Mouse (Mus musculus): ENCODE results near the gene Dnajc4.
A peak's percentile ranks its signal among the peaks of the same experiment; 100 is the strongest.
"Not testable (repeated sequence)": the region's sequence is repeated elsewhere in the genome, so short reads cannot be mapped to it uniquely, and the experiment has no call there.

Gene Dnajc4

DNA sequence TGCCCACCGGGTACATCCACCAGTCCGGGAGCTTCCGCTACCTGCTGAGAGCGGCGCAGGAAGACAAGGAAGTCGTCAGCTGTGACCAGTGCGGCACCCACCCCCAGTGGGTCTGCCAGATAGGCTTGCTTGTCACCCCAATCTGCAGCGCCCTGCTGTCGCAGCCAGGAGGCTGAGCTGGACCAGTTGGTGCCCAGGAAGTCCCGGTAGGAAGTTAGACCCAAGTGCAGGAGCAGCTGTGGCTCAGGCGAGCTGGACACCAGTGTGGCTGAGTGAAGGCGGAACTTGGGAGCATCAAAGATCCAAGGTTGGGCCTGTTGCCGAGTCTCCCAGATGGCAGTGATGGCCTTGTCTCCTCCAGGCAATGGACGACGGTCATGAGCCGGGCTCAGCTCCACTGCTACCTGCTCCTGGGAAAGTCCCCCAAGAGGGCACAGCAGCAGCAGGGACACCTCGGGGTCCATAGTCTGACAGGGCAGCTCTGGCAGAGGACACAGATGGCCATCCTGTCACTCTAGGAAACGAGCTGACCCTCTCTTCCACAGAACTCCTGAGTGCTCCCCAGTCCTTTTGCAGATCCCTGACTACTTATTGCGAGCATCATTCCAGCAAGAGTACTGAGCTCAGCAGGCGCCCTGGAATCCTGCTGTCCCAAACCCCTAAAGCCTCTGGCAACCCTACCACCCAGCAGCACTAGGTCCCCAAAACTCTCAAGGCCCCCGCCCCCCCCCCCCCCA, 3.1 kb upstream of the Dnajc4 start:
- no peak for DNase-seq (ENCODE audit: low spot score)

DNA sequence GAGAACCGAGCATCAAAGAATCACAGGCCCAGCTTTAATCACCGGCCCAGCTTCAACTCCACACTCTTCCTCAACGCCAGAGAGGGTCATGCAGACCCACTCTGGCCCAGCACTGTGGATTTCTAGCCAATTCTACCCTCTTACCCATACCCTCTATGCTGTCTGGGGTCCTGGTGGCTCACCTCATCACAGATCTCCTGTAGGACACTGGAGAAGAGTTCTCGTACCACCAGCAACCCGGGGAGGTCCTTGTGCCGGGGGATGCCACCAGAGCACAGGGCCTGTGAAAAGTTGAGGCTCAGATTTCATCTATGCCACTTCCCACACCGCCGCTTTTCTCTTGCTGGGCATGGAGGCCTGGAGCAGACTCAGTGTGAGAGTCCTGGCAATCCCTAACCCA, 2.1 kb upstream of the Dnajc4 start:
- DNase-seq (ENCODE audit: low spot score): no peak

DNA sequence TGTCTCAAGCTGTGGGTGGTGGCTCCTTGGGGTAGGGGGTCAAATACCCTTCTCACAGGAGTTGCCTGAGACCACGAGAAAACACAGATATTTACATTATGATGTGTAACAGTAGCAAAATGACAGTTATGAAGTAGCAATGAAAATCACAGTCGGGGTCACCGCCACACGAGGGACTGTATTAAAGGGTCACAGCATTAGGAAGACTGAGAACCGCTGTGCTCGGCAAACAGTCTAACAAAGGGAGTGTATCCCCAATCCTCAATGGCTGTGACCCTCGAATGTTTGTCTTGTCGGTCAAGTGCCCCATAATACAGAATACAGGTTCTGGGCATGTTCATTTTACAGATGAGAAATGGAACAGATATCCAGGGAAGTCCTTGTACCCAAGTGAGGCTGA, 1.6 kb upstream of the Dnajc4 start:
- no peak for DNase-seq (ENCODE audit: low spot score)

DNA sequence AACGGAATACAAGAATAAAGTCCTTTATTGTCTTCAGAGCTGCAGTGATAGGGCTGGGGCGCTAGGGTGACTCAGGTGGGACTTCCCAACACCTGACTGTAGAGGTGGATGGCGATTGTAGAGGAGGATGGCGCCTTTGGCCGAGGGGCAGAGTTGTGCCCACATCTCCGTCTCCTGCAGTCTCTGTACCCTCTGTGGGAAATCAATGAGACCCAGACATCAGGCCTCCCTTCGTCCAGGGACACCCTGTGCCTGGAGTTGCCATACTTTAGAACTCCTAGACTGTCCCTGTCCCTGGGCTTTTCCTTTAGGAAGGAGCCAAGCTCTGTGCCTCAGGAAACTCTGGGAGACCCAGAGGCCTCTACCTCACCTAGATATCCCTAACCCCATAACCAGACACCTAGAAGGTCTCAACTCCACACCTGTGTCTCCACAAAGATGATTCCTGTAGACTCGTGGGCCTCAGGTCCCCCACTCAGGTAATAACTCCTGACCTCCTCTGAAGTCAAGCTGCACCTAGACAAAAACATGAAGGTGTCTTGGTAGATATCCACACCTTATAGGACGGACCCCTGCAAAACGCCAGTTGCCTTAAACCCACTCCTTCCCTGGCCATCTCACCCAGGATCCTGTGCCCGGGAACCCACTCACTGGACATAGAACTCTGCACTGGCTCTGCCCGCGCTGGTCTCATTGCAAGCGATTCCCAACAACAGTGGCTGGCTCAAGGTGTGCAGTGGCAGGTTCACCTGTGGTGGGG, 819 bp upstream of the Dnajc4 start:
- DNase-seq (ENCODE audit: low spot score): no peak

DNA sequence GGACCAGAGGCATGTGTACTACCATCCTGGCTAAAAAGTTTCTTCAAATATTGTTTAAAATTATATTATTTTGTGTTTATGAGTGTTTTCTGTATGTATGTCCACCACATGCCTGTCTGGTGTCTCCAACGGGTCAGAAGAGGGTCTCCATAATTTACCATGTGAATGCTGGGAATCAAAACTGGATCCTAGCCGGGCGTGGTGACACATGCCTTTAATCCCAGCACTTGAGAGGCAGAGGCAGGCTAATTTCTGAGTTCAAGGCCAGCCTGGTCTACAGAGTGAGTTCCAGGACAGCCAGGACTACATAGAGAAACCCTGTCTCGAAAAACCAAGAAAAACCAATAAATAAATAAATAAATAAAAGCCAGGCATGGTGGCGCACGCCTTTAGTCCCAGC, 1.2 kb downstream of the Dnajc4 start:
- DNase-seq (ENCODE audit: low spot score): not testable (repeated sequence)

DNA sequence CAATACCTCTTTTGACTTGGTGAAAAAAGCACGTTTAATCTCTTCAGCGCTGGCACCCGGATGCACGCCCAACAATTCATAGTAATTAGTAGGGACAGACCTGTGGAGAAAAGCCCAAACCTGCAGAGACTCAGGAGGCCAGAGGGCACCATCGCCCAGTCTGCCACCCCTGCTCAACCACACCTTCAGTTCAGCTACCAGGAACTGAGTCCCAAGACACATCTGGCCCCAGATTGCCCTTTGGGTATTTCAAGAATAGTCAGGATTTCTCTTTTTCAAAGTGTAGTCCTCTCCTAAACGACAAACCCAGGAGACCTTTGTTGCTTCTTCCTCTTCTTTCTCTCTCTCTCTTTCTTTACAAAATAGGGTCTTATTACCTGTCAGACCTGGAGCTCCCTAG, 1.7 kb downstream of the Dnajc4 start:
- no peak for DNase-seq (ENCODE audit: low spot score)

DNA sequence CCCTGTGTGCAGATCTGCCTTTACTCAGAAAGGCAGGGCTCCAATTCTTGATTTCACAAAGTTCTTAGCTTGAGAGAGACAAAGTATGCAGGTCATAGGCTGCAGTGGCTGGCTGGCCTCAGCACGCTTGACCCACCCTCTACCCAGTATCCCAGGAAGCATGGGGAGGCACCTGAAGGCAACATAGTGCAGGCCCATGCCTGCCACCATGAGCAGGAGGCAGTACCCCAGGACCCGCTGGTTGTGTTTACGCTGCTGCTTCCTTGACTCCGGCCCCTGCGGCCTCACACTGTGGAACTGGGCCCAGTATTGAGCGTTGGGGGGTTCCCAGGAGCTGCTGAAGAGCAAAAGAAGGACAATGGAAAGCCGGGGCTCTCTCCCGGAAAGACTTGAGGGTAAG, 3.1 kb downstream of the Dnajc4 start:
- DNase-seq (ENCODE audit: low spot score): no peak

DNA sequence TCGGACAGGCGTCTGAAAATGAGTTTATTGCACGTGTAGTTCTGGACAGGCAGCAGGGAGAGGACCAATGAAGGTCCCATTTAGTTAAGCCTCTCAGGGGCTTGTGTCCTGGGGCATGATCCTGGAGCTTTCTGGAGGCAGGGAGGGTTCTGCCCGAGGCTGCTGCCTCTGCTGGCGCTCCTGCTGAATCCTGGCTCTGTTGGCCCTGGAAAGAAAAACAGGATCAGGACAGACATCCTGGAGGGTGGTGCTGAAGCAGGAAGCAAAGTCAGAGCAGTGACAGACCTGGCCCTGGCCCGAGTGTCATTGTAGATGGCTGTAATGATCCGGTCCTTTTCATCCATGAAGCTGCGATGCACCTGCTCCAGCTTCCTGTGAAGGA, 4.5 kb downstream of the Dnajc4 start:
- DNase-seq (ENCODE audit: low spot score): no peak

DNA sequence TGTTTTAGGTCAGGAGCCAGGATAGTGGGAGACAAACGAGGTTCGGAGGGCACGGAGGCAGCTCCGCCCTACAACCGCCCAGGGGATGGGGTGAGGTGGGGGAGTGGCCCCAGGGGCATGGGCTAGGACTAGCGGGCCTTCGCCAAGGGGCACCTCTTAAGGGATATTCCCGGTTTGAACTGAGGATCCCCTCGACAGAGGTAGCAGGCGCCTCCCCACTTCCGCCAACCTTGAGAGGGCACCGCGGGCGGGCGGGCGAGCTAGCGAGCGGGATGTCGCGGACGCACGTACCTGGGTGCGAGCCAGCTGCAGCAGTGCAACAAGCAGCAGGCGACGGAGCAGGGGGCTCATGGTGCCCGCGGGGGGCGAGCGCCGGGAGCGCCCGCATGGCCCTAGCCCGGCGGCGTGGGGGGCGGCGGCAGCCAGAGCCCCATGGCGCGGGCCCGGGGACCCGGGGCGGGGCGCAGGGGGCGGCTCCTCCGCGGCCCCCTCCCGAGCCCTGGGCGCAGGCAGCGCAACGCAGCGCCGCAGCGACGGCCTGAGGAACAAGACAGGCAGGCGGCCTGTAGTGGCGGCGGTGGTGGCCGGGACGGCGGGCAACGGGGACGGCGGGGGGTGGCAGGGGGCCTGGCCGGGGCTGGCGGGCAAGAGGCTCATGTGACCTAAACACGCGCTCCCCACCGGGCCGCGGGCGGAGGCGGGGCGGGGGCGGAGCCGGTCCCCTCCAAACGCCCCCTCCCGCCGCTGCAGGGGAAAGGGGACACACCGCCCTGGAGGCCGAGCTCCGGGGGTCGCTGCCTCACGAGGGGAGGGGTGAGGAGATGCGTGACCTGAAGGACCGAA, 5.1 kb downstream of the Dnajc4 start, which contains the start of gene Vegfb:
TSS of gene Vegfb (minus strand) at position 591 of the 843 bp plus-strand sequence.
- DNase-seq (ENCODE audit: low spot score): peak; percentile 54

DNA sequence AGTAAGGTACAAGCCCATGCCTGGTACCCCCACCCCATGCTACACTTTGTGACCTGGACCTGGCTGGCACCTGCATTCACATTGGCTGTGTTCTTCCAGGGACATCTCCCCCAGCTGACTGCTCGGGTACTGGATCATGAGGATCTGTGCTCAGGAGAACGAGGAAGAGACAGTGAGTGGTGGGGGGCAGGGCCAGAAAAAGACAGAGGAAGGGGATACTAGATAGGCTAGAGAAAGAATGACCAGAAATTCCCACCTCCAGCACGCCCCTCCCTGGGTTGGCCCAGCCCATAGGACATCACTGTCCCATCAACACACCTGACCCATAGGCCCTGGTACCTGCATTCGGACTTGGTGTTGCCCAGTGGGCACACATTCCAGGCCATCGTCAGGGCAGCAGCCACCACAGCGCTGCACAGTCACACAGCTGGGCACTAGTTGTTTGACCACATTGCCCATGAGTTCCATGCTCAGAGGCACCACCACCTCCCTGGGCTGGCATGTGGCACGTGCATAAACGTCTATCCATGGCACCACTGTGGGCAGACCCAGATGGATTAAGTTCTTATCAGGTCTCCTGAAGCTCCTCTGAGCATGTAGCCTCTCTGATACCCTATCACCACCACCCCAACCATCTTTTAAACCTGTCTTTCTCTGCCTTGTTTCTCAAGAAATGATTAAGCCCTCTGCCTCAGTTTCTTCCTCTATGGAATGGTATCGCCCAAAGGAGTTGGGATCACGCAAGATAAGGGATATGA, 6.2 kb downstream of the Dnajc4 start:
- no peak for DNase-seq (ENCODE audit: low spot score)

DNA sequence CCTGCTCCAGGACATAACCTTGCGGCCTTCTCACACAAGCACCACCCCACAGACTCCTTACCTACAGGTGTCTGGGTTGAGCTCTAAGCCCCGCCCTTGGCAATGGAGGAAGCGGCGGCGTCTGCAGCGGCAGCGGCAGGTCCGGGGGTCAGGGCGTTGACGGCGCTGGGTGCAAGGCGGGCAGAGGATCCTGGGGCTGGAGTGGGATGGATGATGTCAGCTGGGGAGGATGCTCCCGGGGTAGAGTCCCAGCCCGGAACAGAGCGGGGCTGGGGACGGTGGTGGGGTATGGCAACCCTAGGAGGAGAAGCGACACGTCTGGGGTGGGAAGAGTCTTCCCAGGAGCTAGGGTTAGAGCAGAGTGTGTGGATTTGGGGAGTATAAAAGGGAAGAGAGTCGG, 7.1 kb downstream of the Dnajc4 start:
- DNase-seq (ENCODE audit: low spot score): no peak

DNA sequence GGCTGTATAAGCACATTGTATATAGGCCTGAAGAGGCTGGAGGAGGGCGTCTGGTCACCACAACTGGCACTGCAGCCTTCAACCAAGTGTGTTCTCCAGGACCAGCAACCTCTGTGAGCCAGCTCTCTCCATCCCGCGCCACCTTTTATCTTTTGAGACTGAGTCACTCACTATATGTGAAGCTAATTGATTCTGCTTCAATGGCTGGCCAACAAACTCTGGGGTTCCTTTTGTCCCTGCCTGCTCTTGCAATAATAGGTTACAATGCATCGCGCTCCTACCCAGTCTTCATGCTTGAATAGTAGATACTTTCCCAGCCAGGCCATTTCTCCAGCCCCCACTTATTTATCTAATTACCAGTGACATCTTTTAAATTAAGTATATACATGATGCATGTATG, 8.8 kb downstream of the Dnajc4 start:
- no peak for DNase-seq (ENCODE audit: low spot score)

DNA sequence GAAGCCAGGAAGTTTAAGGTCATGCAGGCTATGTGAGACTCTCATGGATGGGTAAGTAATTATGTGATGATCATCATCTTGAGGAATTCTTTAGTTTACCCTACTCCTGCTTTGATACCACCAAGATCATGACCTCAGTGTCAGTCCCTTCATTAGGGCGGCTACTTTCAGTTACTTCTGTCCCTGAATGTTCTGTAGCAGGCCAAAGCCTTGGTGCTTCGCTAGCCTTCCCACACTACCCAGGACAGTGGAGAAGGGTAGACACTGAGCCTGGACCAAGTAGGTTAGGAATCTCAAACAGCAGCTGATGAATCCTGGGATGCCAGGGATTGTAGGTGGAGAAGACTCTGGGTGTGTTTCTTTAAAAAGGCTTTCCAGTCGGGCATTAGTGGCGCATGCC, 10.9 kb downstream of the Dnajc4 start:
- DNase-seq (ENCODE audit: low spot score): no peak

DNA sequence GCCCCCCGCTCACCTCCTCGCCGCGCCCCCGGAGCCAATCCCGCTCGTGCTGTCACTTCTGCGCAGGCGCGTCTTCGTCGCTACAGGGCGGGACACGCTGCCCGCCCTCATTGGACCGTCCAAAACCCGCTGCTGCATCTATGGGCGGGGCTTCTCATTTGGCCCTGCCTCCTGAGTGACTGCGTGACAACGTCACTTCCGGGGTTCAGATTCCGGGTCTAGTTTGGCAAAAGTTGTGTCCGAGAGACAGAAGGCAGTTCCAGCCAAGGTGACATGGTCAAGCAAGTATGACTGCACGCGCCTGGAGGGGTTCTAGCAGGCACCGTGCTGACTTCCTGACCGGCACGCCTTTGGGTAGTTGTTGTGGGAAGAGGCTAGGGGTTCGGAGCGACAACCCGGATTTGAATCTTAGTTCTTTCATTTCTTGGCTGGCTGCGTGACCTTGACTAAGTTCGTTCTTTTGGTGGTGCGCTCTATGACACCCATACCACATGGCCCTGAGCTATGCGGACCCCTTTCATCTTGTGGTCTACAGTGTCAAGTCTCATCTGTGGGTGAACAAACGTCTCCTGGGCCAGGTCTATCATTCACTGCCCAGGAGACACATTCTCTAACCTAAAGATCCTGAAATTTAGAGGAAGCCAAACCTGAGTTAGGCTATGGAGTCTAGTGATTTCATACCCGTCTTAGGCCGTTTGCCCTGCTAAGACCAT, 11.8 kb downstream of the Dnajc4 start, which contains the start of gene Fkbp2:
TSS of gene Fkbp2 (minus strand) at position 121 of the 713 bp plus-strand sequence.
- DNase-seq (ENCODE audit: low spot score): peak; percentile 99

DNA sequence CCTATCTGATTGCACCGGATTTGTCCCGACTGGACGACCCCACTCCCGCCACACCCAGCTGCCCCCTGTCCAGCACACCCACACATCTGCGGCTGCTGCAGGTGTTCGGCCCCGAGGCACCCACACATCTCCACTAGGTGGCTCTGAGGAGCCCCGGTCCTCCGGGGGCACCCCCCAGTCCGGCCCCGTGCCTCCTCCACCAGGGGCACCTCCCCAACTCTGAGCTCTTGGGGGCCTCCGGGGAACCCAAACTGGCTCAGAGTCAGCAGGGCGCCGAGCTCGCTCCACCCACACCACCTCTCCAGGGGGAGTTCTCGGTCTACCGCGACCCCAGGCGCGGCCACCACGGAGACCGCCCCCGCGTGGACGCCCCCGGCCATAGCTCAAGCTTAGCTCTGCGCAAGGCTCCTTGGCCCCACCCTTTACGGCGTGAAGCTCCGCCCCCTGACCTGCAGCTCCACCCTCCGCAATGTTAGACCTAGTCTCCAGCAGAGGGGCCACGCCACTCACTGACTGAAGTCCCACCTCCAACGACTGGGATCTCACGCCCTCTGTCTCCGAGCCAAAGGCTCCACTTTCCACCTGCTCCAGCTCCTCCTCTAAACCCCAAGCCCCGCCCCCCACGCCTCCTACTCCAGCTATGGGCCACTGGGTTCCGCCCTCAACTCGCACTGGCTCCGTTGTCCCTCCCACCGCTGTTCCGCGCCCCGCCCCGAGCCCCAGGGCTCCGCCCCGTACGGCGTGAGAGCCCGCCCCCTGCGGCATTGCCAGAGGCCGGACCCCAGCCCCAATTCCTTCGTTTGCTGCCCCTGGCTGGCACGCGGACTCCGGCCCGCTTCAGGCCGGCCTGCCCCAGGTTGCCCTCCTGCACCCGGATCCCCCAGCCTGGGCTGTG, 12.6 kb downstream of the Dnajc4 start:
- DNase-seq (ENCODE audit: low spot score): peak; percentile 100

DNA sequence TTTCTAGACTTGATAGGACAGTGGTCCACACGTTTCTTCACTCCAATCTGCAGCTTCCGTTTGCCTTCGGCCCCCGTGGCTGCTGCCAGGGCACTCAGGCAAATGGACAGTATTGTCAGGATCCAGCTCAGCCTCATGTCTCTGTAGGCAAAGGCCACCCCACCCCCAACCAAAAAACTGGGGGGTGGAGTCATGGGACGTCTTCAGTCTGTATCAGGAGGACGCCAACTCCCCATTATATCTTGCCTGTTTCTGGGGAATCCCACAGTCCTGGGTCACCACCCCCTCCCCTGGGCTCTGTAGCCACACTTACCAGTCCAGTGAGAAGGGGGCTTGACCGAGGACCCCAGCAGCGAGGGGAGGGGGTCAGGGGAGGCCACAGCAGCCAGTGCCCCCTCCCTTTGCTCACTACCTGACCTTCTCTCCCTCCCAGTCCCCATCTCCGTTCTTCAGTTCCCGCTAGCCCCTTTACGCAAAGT, 13.3 kb downstream of the Dnajc4 start:
- DNase-seq (ENCODE audit: low spot score): no peak

DNA sequence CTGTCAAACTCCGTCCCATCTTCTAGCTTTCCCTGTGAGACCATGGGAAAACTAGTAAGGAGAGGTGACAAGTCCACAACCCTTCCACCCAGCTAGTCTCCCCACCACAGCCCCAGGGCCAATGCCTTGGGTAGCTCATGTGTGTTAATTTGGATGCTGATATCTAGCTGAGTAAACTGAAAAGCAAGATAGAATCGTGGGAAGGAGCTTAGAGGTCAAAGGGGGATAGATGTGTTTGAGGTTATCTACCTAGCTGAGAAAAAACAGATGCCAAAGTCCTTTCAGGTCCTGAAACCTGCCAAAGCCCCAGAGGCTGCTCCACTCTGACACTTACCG, 13.8 kb downstream of the Dnajc4 start:
- no peak for DNase-seq (ENCODE audit: low spot score)

DNA sequence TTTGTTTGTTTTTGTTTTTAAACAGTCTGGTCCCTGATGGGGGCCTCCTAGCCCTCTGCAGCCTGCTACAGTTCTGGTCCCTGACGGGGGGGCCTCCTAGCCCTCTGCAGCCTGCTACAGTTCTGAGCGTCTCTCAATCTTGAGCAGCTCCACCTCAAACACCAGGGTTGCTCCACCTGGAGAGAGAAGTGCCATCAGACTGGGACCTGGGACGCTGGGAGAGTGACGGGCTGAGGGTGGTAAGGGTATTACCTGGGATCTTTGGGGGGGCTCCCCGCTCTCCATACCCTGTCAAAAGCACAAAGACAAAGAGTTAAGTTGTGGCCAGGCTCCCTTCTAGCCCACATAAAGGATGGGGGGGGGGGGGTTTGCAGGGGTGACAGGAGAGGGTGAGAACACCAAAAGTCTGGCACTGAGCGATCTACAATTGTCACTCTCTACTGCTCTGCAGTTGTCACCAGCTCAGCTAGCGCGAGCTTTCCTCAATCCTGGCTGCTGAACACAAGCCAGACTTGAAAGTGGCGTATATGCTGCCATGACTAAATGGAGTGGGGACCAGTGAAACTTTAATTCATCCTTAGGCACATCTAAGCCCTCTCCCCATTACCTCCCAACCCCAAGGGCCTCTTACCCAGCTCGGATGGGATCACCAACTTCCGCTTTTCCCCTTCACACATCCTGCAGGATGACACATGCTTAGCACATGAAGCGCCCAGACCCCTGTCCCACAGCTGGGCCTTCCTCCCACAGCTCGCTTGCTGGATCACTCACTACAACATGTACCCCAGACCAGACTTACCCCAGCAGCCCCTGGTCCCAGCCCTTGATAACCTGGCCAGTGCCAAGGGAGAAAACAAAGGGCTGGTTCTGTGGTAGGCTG, 14.4 kb downstream of the Dnajc4 start:
- no peak for DNase-seq (ENCODE audit: low spot score)
